ENCODE assay signal across 9 mouse cellular contexts in the genomic region with DNA sequence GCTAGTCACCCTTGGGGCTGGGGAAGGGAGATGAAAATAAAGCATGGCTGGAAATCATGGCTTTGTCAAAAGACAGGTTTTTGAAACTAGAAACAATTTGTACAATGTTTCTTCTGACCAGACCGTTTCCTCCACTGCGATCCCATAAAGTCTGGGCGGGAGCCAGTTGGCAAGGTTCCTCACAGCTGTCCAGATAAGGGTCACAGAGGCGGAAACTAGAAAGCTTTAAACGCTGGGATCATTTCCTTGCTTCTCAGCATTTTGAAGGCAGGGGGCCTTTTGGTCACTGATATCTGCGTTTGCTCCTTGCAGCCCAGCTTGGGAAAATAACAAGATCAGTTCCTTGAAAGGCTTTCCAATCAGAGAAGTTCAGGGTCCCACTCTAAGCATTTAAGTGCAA.
A peak's percentile ranks its signal among the peaks of the same experiment; 100 is the strongest.
DNase-seq lines count a peak whose midpoint lies in the region; ATAC-seq and TF ChIP-seq lines count a peak whose summit lies in the region.
"Had no signal": no experiment of that assay in that cellular context is flagged by ENCODE, and none has a peak within 500 bp of the region (broad histone marks: within the 10 kb centered on the region; RNA-seq: fewer than 3 reads in every experiment).

No protein-coding gene starts in this region.

- WGBS in liver, adult 2 months: 3% methylated on average over 6 of the region's 6 CpGs
- WGBS in liver, embryonic 11.5 days: 14% methylated on average over 6 of the region's 6 CpGs
- WGBS in heart, embryonic 13.5 days: 4% methylated on average over 6 of the region's 6 CpGs

- no peaks in the 10 kb centered on the region for H3K27me3 ChIP-seq in liver, adult 2 months (ENCODE audit: control insufficient read depth, insufficient read depth, low read length)
- no peaks in the 10 kb centered on the region for H3K27me3 ChIP-seq in liver, embryonic 11.5 days (replicated peaks; ENCODE audit: control insufficient read depth, insufficient read depth, low read length)
- H3K27me3 ChIP-seq in heart, embryonic 13.5 days (replicated peaks): no peaks in the 10 kb centered on the region
- H3K27me3 ChIP-seq: Patski had no signal

- DNase-seq in liver, adult 2 months (ENCODE audit: extremely low read depth, low read depth, low spot score): peak; percentile 52
- DNase-seq in liver, embryonic 11.5 days (ENCODE audit: low spot score): no peak
- peak; percentile 94 for DNase-seq in kidney, postnatal 14 days
- DNase-seq in ovary, postnatal 10 days (ENCODE audit: low spot score): peak; percentile 87
- no peak for DNase-seq in thymus, postnatal 0 days (ENCODE audit: low spot score)
- no peak for DNase-seq in T-cell, adult 2 months (ENCODE audit: low spot score)

- no peaks in the 10 kb centered on the region for H3K79me2 ChIP-seq in liver, adult 2 months (ENCODE audit: control insufficient read depth, insufficient read depth, low read length)

- H3K4me3 ChIP-seq in liver, adult 2 months (ENCODE audit: insufficient read depth, low read depth, low read length): no peak overlapping the region
- H3K4me3 ChIP-seq in liver, embryonic 11.5 days (ENCODE audit: low read depth, low read length): no peak overlapping the region
- no peak overlapping the region for H3K4me3 ChIP-seq in heart, embryonic 13.5 days

- no peak overlapping the region for H3K9ac ChIP-seq in liver, adult 2 months (ENCODE audit: low read depth, low read length)
- H3K9ac ChIP-seq in liver, embryonic 11.5 days (ENCODE audit: low read depth, low read length): no peak overlapping the region
- peak overlapping the region; percentile 42; the same call in 1 of the 2 replicates for H3K9ac ChIP-seq in heart, embryonic 13.5 days

- no peak overlapping the region for H3K4me2 ChIP-seq in liver, embryonic 11.5 days
- peak overlapping the region; percentile 53 for H3K4me2 ChIP-seq in heart, embryonic 13.5 days

- TF ChIP-seq POLR2A in liver, adult 2 months (IDR thresholded peaks at IDR 0.05; ENCODE audit: extremely low read depth, insufficient read depth, low read length): no peak

- no peak overlapping the region; the same call in 1 of the 2 replicates for H3K27ac ChIP-seq in liver, adult 2 months (replicated peaks; ENCODE audit: insufficient read depth, low read depth, low read length)
- no peak overlapping the region for H3K27ac ChIP-seq in liver, embryonic 11.5 days (ENCODE audit: low read depth, low read length)
- peak overlapping the region; percentile 88 for H3K27ac ChIP-seq in heart, embryonic 13.5 days (replicated peaks)

- no peak for TF ChIP-seq CTCF in liver, adult 2 months (IDR thresholded peaks at IDR 0.05; ENCODE audit: low read depth, low read length)

- H3K36me3 ChIP-seq in liver, adult 2 months (ENCODE audit: control insufficient read depth, insufficient read depth, low read length): no peaks in the 10 kb centered on the region
- H3K36me3 ChIP-seq in liver, embryonic 11.5 days (ENCODE audit: control insufficient read depth, insufficient read depth, low read length): no peaks in the 10 kb centered on the region
- H3K36me3 ChIP-seq in heart, embryonic 13.5 days: no peaks in the 10 kb centered on the region

- ATAC-seq in liver, embryonic 11.5 days (replicated peaks; ENCODE audit: low FRiP score): no peak
- ATAC-seq in common myeloid progenitor, adult 5-6 weeks (replicated peaks; ENCODE audit: low read depth, poor library complexity, severe bottlenecking): 0 out of 2 replicates have a peak, but pooled peaks have one; percentile 32
- ATAC-seq in heart, embryonic 13.5 days (ENCODE audit: extremely low read depth, insufficient number of reproducible peaks, low FRiP score, low TSS enrichment): no peak; the same call in 1 of the 2 replicates
- ATAC-seq: Patski had no signal

- H3K4me1 ChIP-seq in liver, adult 2 months (ENCODE audit: control insufficient read depth, insufficient read depth, low read length): no peaks in the 10 kb centered on the region; the same call in 1 of the 2 replicates
- H3K4me1 ChIP-seq in liver, embryonic 11.5 days (replicated peaks; ENCODE audit: control insufficient read depth, insufficient read depth, low read length): peaks cover 3% of the 10 kb centered on the region; the same call in 1 of the 2 replicates
- H3K4me1 ChIP-seq in heart, embryonic 13.5 days: peaks cover 30% of the 10 kb centered on the region

- H3K9me3 ChIP-seq in liver, embryonic 11.5 days (ENCODE audit: control insufficient read depth, low read length): no peaks in the 10 kb centered on the region
- no peaks in the 10 kb centered on the region for H3K9me3 ChIP-seq in heart, embryonic 13.5 days

Comparison
In these comparisons a context has a peak if more than half of its experiments do, and no peak if none do; other contexts are left out.
1. DNase-seq: peak in liver, adult 2 months (single experiment), kidney, postnatal 14 days (single experiment) and ovary, postnatal 10 days (single experiment); none in liver, embryonic 11.5 days (single experiment), thymus, postnatal 0 days (single experiment) and T-cell, adult 2 months (single experiment).